Mouse (Mus musculus) liver, embryonic 14.5 days (tissue): ENCODE data around the gene A530016L24Rik.

Experiments
- CTCF ChIP-seq: IDR thresholded peaks from 2 replicates; pipeline ENCODE4 v1.5.1; 2016; ENCODE audit warnings: antibody characterized with exemption, low read depth, control low read depth
- EP300 ChIP-seq: IDR thresholded peaks from 2 replicates; pipeline ENCODE4 v1.6.1; 2016; ENCODE audit warnings: antibody characterized with exemption, low read depth

- no peak for TF ChIP-seq CTCF
- no peak for TF ChIP-seq EP300
Observed at GRCm38 (mm10) chr12:112456144-112456713, 33.0 kb upstream of the A530016L24Rik start.
